Mouse (Mus musculus): ENCODE data around the gene Naa80. TPM values are rescaled to one million over a fixed set of nuclear protein-coding genes. Genes with fewer than 3 reads are reported as not detected.
A peak's percentile ranks its signal among the peaks of the same experiment; 100 is the strongest.

Naa80 gene
- polyA plus RNA-seq, 1 experiment from 2014 or later: 15.2 TPM

DNA sequence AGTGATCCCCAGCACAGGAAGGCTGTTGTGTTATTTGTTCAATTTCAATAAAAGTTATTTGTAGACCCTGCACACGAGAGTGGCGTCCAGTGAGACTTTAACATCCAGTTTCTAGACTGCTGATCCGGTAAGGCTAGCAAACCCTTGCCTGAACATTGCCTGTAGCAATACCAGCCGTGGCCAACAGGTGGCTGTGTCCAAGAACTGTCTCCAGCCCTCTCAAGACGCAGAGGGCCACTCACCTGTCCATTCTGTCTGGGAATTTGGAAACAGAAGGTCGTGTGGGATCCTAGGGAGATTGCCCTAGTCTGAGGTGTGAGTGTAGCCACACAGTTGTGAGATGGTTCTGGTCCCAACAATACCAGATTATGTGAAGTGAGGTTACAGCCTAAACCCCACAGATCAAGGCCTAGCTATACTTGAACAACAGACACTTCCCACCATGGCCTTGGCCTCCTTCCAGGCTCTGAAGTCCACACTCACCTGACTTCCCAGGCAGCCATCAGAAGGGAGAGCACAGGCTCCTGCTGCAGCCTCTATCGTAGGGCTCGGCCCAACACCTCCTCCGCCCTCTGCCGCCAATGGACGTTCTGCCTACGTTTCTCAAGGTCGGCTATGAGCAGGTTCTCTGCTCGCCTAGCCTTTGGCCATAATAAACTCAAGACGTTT, 12.5 kb upstream of the Naa80 start:
- H3K27me3 ChIP-seq (ENCODE audit: control insufficient read depth, insufficient read depth, low read length): no peaks in the 10 kb centered on the region
- H3K27ac ChIP-seq (ENCODE audit: low read depth, low read length): peak overlapping the region; percentile 86
- WGBS (ENCODE audit: insufficient replicate concordance): 49% methylated on average over 15 of the region's 15 CpGs
- H3K9ac ChIP-seq (ENCODE audit: low read depth, low read length): 0 out of 2 replicates have a peak overlapping the region, but pooled peaks have one; percentile 39
- H3K4me2 ChIP-seq: peak overlapping the region; percentile 93
- peaks cover 19% of the 10 kb centered on the region for H3K36me3 ChIP-seq (ENCODE audit: control insufficient read depth, insufficient read depth, low read length)
- no peak for ATAC-seq (replicated peaks; ENCODE audit: insufficient number of reproducible peaks, low FRiP score, low TSS enrichment)
- 0 out of 2 replicates have a peak overlapping the region, but pooled peaks have one; percentile 10 for H3K4me3 ChIP-seq (ENCODE audit: low read depth, low read length)
- H3K4me1 ChIP-seq (ENCODE audit: control insufficient read depth, insufficient read depth, low read length): peaks cover 38% of the 10 kb centered on the region
- no peaks in the 10 kb centered on the region for H3K9me3 ChIP-seq (replicated peaks; ENCODE audit: control insufficient read depth, low read length)

- no peak for ATAC-seq (replicated peaks; ENCODE audit: insufficient number of reproducible peaks, low FRiP score, low TSS enrichment)
- WGBS (ENCODE audit: insufficient replicate concordance): 62% methylated on average over 3 of the region's 3 CpGs
- H3K36me3 ChIP-seq (ENCODE audit: control insufficient read depth, insufficient read depth, low read length): peaks cover 16% of the 10 kb centered on the region
These were observed 11.8 kb upstream of the Naa80 start for GRCm38 (mm10) chr9:107566855-107567254.

GRCm38 (mm10) chr9:107567702-107568319, 10.9 kb upstream of the Naa80 start, which contains the start of gene Hyal2:
Gene Hyal2 (plus strand): TSS chr9:107567945.
- H3K36me3 ChIP-seq (ENCODE audit: control insufficient read depth, insufficient read depth, low read length): peaks cover 16% of the 10 kb centered on the region
- H3K27ac ChIP-seq (ENCODE audit: low read depth, low read length): peak within 1 kb of the TSS; percentile 86
- H3K4me2 ChIP-seq: peak within 1 kb of the TSS; percentile 93
- H3K9ac ChIP-seq (ENCODE audit: low read depth, low read length): peak within 1 kb of the TSS; percentile 92
- H3K9me3 ChIP-seq (replicated peaks; ENCODE audit: control insufficient read depth, low read length): no peaks in the 10 kb centered on the region
- H3K27me3 ChIP-seq (ENCODE audit: control insufficient read depth, insufficient read depth, low read length): no peaks in the 10 kb centered on the region
- WGBS (ENCODE audit: insufficient replicate concordance): 9% methylated on average over 18 of the region's 18 CpGs
- no peak for ATAC-seq (replicated peaks; ENCODE audit: insufficient number of reproducible peaks, low FRiP score, low TSS enrichment)
- peak within 1 kb of the TSS; percentile 85 for H3K4me3 ChIP-seq (ENCODE audit: low read depth, low read length)
- peaks cover 46% of the 10 kb centered on the region for H3K4me1 ChIP-seq (ENCODE audit: control insufficient read depth, insufficient read depth, low read length)

More at GRCm38 (mm10) chr9:107566855-107567254, 11.8 kb upstream of the Naa80 start:
- no peak overlapping the region for H3K9ac ChIP-seq (ENCODE audit: low read depth, low read length)
- peaks cover 44% of the 10 kb centered on the region for H3K4me1 ChIP-seq (ENCODE audit: control insufficient read depth, insufficient read depth, low read length)
- no peaks in the 10 kb centered on the region for H3K27me3 ChIP-seq (ENCODE audit: control insufficient read depth, insufficient read depth, low read length)
- peak overlapping the region; percentile 3; the same call in 1 of the 2 replicates for H3K4me3 ChIP-seq (ENCODE audit: low read depth, low read length)
- H3K4me2 ChIP-seq: peak overlapping the region; percentile 93
- H3K9me3 ChIP-seq (replicated peaks; ENCODE audit: control insufficient read depth, low read length): no peaks in the 10 kb centered on the region
- peak overlapping the region; percentile 86 for H3K27ac ChIP-seq (ENCODE audit: low read depth, low read length)

DNA sequence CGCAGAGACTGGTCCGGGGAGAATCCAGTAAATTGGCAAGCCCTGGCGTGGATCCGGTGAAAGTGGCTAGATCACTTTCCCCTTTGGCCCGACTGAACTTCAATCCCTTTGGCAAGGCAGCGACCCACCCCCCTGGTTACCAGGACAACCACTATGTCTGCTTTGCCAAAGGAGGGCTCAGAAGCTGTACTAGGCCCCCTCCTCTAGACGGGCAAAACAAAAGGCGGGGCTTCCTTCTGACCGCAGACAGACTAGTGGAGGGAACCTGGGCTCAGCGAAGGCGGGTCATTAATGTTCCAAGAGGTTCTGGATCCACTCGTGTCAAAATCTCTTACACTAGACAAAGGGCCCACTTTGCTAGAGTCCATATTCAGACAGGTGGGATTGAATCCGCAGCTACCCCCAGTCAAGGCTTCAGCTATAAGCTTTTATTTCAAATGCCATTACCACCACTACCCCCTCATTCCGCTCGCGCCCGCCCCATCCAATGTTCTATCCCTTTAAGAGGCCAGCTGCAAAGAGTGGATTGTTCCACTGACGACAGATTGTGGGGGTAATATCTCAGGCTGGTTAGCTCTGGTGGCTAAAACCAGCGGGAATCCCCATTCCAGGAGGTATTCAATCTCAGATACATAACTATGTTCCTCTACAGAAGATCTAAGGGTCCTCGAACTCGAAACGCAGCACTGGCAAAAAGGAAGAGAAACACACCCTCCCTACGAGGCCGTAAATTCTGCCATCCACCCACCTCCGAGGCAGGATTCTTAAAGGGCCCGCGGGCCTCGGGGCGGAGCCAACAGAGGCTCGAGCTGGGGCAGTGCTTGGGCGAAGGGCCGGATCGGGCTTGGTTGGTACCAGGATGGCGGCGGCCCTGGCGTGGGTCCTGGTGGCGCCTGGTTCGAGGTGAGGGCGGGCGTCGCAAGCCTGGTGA, 10.1 kb upstream of the Naa80 start:
- H3K4me1 ChIP-seq (ENCODE audit: control insufficient read depth, insufficient read depth, low read length): peaks cover 46% of the 10 kb centered on the region
- H3K9me3 ChIP-seq (replicated peaks; ENCODE audit: control insufficient read depth, low read length): no peaks in the 10 kb centered on the region
- H3K27ac ChIP-seq (ENCODE audit: low read depth, low read length): peak overlapping the region; percentile 86
- ATAC-seq (replicated peaks; ENCODE audit: insufficient number of reproducible peaks, low FRiP score, low TSS enrichment): peak; percentile 68
- peak overlapping the region; percentile 85 for H3K4me3 ChIP-seq (ENCODE audit: low read depth, low read length)
- under 1% methylated on average over 41 of the region's 41 CpGs for WGBS (ENCODE audit: insufficient replicate concordance)
- peaks cover 22% of the 10 kb centered on the region for H3K36me3 ChIP-seq (ENCODE audit: control insufficient read depth, insufficient read depth, low read length)
- no peaks in the 10 kb centered on the region for H3K27me3 ChIP-seq (ENCODE audit: control insufficient read depth, insufficient read depth, low read length)
- H3K4me2 ChIP-seq: peak overlapping the region; percentile 93
- H3K9ac ChIP-seq (ENCODE audit: low read depth, low read length): peak overlapping the region; percentile 92

GRCm38 (mm10) chr9:107569270-107569669, 9.4 kb upstream of the Naa80 start:
- WGBS (ENCODE audit: insufficient replicate concordance): under 1% methylated on average over 22 of the region's 23 CpGs
- H3K27ac ChIP-seq (ENCODE audit: low read depth, low read length): peak overlapping the region; percentile 86
- H3K4me1 ChIP-seq (ENCODE audit: control insufficient read depth, insufficient read depth, low read length): peaks cover 39% of the 10 kb centered on the region
- H3K9ac ChIP-seq (ENCODE audit: low read depth, low read length): peak overlapping the region; percentile 92
- peak; percentile 16 for ATAC-seq (replicated peaks; ENCODE audit: insufficient number of reproducible peaks, low FRiP score, low TSS enrichment)
- no peaks in the 10 kb centered on the region for H3K27me3 ChIP-seq (ENCODE audit: control insufficient read depth, insufficient read depth, low read length)
- H3K36me3 ChIP-seq (ENCODE audit: control insufficient read depth, insufficient read depth, low read length): peaks cover 22% of the 10 kb centered on the region
- peak overlapping the region; percentile 85 for H3K4me3 ChIP-seq (ENCODE audit: low read depth, low read length)
- no peaks in the 10 kb centered on the region for H3K9me3 ChIP-seq (replicated peaks; ENCODE audit: control insufficient read depth, low read length)
- H3K4me2 ChIP-seq: peak overlapping the region; percentile 93

GRCm38 (mm10) chr9:107570016-107570415, 8.7 kb upstream of the Naa80 start:
- Histone ChIP-seq H3K4me1 (ENCODE audit: control insufficient read depth, insufficient read depth, low read length) (peaks cover 38% of the 10 kb centered on the region), H3K27me3 (ENCODE audit: control insufficient read depth, insufficient read depth, low read length) (no peaks in the 10 kb centered on the region), H3K9me3 (replicated peaks; ENCODE audit: control insufficient read depth, low read length) (no peaks in the 10 kb centered on the region), H3K9ac (ENCODE audit: low read depth, low read length) (peak overlapping the region; percentile 92), H3K4me3 (ENCODE audit: low read depth, low read length) (peak overlapping the region; percentile 85), H3K27ac (ENCODE audit: low read depth, low read length) (peak overlapping the region; percentile 86), H3K4me2 (peak overlapping the region; percentile 93), H3K36me3 (ENCODE audit: control insufficient read depth, insufficient read depth, low read length) (peaks cover 20% of the 10 kb centered on the region)
- no peak for ATAC-seq (replicated peaks; ENCODE audit: insufficient number of reproducible peaks, low FRiP score, low TSS enrichment)
- 53% methylated on average over 13 of the region's 13 CpGs for WGBS (ENCODE audit: insufficient replicate concordance)

GRCm38 (mm10) chr9:107570845-107571244, 7.8 kb upstream of the Naa80 start:
- Histone ChIP-seq H3K9ac (ENCODE audit: low read depth, low read length) (peak overlapping the region; percentile 92), H3K27ac (ENCODE audit: low read depth, low read length) (no peak overlapping the region), H3K36me3 (ENCODE audit: control insufficient read depth, insufficient read depth, low read length) (peaks cover 20% of the 10 kb centered on the region), H3K4me3 (ENCODE audit: low read depth, low read length) (peak overlapping the region; percentile 85), H3K27me3 (ENCODE audit: control insufficient read depth, insufficient read depth, low read length) (no peaks in the 10 kb centered on the region), H3K4me2 (peak overlapping the region; percentile 93), H3K9me3 (replicated peaks; ENCODE audit: control insufficient read depth, low read length) (no peaks in the 10 kb centered on the region), H3K4me1 (ENCODE audit: control insufficient read depth, insufficient read depth, low read length) (peaks cover 38% of the 10 kb centered on the region)
- no peak for ATAC-seq (replicated peaks; ENCODE audit: insufficient number of reproducible peaks, low FRiP score, low TSS enrichment)
- 60% methylated on average over 21 of the region's 21 CpGs for WGBS (ENCODE audit: insufficient replicate concordance)

Data from heart, embryonic 11.5 days (tissue).